Mouse (Mus musculus): ENCODE data around the gene Insm1.

Insm1 gene

DNA sequence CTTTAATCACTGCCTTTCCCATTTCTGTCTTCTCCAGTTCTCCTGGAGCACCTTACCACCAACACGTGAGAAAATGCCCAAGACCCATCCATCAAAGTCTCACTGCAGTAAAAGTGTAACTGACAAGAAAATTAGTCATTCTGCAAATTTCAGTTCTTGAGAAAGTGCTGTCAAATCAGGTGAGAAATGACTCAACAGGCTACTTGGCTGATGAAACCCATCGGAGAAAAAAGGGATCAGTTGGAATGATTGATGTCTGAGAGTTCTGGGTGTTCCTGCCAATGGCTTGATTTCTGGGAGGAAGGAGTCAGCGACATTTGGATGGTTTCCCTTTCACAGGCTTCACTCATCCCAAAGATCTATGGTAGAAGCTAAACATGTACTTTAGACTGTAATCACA is 44.8 kb downstream of the Insm1 start:
- DNase-seq: no peak

Data from cerebellum, postnatal 25 days (tissue).